Mouse (Mus musculus) Patski (cell line): ENCODE results near the gene Cdyl. TPM values are rescaled to one million over a fixed set of nuclear protein-coding genes. Genes with fewer than 3 reads are reported as not detected.

ENCODE experiments used
- ATAC-seq: fragments of 100-300 bp; one replicate; pipeline ENCODE4 v1.8.0; 2021
- CTCF ChIA-PET: fragments of 350-600 bp; sonication (Branson Sonifier 250); formaldehyde crosslinking; loops from one replicate; lab custom pipeline; 2022; ENCODE audit warnings: inconsistent platforms; lab: Charles Lee
- POLR2A ChIA-PET: fragments of 350-600 bp; sonication (Branson Sonifier 250); formaldehyde crosslinking; loops from one replicate; lab custom pipeline; 2022; ENCODE audit warnings: antibody characterized with exemption, inconsistent platforms; lab: Charles Lee
- DNase-seq: peaks from one replicate; pipeline ENCODE4 v3.0.0-alpha.2; 2011; ENCODE audit warnings: low read depth, low spot score
- H3K27me3 ChIP-seq: fragments of 371-371 bp; one replicate; pipeline ENCODE4 v1.5.1; 2021
- CTCF ChIP-seq: fragments of 100-300 bp; IDR thresholded peaks from one replicate; pipeline ENCODE4 v1.5.1; 2021
- in situ Hi-C: fragments of 300-500 bp; cut with MboI; formaldehyde crosslinking; loops from 3 replicates; pipeline ENCODE4 v1.11.1; 2018; ENCODE audit warnings: low pct_unique_long_range_greater_than_20kb, mixed read lengths
- polyA plus RNA-seq: library from polyadenylated mRNA; unstranded; gene quantifications from one replicate; pipeline ENCODE4 v1.2.3, GENCODE M21; 2021

Cdyl gene
- 15.4 TPM for polyA plus RNA-seq

DNA sequence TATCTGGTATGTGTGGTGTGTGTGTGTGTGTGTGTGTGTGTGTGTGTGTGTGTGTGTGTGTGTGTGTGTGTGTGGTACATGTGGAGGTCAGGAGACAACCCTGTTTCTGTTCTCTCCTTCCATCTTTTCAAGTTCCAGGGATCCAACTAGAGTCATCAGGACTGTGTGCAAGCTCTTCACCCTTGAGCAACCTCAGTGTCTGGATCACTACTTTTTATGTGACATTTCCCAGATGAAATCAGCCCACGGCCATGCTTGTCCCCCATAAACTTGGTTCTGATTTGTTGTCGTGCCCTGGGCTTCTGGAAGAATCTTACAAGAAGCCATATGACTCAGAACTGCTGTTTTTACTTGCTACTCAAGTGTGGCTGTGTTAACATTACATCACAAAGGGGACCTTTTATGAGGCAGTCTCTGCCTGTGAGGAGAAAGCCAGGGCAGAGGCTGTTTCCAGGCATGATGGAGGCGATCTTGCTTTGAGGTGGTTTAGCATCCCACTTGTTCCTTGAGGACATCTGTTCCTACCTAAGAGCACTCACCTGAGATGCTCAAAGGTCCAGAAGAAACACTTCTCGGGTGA is at the start of gene Cdyl:
Gene Cdyl, plus strand, starts transcription at position 428 of the 580 bp plus-strand sequence.
- ChIA-PET CTCF (no interaction called here), POLR2A (interaction anchor here (0.7 kb wide), 1 partner anchor 45 kb away, joined by 3 read pairs; no protein-coding TSS in a partner anchor)
- ATAC-seq (peak; percentile 97), DNase-seq (peak; percentile 82)
- in situ Hi-C loops = no loop called here
- no peak for TF ChIP-seq CTCF
- H3K27me3 ChIP-seq = no peaks in the 10 kb centered on the region

DNA sequence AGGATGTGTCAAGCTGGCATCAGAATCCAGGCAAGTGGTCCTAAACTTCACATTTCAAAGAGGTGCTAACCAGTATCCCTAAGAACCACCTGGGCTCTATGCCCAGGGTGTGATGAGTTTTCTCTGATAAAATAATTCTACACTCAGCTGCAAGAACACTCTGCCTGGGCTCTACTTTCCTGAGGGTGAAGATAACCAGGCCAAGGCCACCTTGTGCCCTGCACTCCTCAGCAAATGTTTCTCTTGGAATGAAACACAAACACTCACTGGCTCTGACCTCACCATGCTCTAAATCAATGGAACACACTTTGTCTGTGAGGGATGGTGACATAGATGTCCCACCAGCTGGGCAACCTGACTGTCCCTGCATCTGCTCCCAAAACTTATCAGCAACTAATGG is 48.9 kb upstream of the Cdyl start:
- ATAC-seq (no peak), DNase-seq (no peak)
- no peaks in the 10 kb centered on the region for H3K27me3 ChIP-seq
- CTCF ChIA-PET = no interaction called here
- POLR2A ChIA-PET = no interaction called here
- no peak for TF ChIP-seq CTCF
- in situ Hi-C loops = no loop called here

DNA sequence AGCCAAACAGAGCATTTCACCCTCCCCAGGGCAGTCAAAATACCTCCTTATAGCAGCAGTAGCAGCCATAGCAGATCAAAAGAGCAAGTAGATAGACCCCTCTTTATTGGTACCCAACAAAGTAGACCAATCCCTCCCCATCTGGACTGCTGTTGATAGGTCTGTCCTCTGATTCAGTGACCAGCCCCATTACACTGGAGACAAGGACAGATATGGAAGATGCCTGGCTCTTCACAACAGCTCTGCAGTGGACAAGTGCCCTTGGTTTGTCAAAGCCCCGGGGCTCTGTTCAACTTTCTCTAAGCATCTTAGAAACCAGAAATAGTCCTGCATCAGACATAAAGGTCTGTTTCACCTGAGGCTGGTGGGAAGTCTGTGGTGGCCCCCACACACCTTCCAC is 47.1 kb upstream of the Cdyl start:
- TF ChIP-seq CTCF = no peak
- in situ Hi-C loops = no loop called here
- H3K27me3 ChIP-seq = no peaks in the 10 kb centered on the region
- POLR2A ChIA-PET = no interaction called here
- CTCF ChIA-PET = interaction anchor here (1.3 kb wide), 1 partner anchor 10 kb away, joined by 3 read pairs; no protein-coding TSS in a partner anchor
- no peak for ATAC-seq
- DNase-seq = no peak

DNA sequence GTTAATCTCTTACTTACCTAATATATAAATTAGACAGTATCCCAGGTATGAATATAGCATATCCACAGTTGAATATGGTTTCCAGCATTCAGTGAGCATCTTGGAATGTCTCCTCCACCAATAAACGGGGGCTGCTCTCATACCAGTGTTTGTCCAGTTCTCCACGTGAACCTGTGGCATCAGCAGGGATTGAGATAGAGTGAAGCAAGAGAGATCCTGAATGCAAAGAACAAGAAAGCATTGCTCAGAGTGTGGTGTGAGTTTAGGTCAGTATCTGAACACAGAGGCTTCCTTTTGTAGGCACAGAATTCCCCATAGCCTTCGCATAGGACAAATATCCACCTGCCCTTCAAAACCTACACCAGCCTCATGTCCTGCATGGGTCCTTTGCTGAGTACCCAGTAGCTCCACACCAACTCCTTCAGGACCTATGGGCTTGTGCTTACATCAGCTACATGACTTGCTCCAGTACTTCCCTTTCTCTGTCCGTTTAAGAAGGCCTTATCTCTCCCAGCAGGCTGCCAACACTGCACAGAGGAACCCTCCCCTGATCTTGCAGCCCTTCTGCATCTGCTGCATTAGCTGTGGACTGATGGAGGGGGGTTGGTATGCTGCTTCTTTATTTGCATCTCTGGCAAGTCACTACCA is 44.7 kb upstream of the Cdyl start:
- DNase-seq = no peak
- CTCF ChIA-PET = no interaction called here
- POLR2A ChIA-PET = no interaction called here
- in situ Hi-C loops = no loop called here
- no peak for ATAC-seq
- no peaks in the 10 kb centered on the region for H3K27me3 ChIP-seq
- TF ChIP-seq CTCF = no peak

DNA sequence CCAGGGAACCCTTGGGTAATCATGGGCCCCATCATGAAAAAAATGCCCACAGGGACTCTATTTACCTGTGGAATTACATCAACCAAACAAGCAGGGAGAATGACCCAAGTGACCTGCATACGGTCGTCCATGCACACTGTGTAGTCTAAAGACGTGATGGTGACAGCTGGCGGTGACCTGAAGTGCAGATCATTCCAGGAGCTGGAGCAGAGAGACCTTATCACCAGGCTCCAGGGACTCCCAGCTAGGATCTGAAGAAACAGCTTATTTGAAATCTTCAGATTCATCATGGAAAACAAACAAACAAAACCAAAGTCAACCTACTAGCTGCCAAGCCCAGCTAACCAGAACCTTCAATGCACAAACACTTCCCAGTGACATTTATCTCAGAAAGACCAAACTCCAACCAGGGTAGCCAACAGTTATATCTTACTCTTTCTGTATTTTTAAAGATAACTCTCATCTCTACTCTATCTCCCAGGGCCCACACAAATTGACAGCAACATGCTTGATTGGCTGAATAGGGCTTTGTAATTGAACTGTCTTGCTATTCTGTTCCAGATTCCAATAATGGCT is 43.0 kb upstream of the Cdyl start:
- H3K27me3 ChIP-seq = no peaks in the 10 kb centered on the region
- DNase-seq (no peak), ATAC-seq (no peak)
- POLR2A ChIA-PET = no interaction called here
- CTCF ChIA-PET = no interaction called here
- TF ChIP-seq CTCF = no peak
- in situ Hi-C loops = no loop called here

DNA sequence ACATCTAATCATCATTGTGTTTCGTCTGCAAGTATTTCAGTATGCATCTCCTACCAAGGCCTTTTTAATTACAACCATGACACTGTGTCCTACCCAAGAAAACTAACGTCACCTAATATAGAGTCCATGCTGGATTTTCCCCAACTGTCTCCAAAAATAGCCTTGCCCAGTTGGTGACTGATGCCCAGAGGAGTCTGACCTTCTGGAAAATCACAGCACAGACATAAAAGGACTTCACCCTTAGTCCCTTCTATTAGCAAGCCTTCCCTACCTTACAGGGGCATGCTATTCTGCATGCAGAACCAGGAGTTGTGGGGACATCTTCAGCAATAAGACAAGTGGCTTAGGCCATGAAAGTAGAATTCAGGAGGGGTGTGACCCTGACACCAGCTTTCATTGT is 40.3 kb upstream of the Cdyl start:
- ChIA-PET CTCF (interaction anchor here (0.7 kb wide), 1 partner anchor 23 kb away, joined by 3 read pairs; no protein-coding TSS in a partner anchor), POLR2A (no interaction called here)
- DNase-seq = no peak
- TF ChIP-seq CTCF = no peak
- H3K27me3 ChIP-seq = no peaks in the 10 kb centered on the region
- in situ Hi-C loops = no loop called here
- no peak for ATAC-seq

DNA sequence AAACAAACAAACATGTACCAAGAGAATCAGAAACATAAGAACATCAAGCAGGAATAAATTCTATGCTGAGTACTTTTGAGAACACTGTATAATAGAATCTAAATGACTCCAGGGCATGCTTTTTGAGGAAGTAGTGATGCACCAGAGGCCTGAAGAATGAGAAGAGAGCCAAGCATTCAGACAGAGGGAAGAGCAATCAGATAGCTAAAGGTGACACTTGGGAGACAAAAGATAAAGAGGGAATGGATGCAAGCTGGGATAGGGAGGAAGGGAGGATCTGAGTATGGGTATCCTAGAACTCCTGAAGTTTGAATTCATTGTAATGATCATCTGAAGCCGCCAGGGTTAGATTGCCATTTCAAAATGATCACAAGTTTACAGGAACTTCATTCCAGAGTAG is 38.9 kb upstream of the Cdyl start:
- no peak for TF ChIP-seq CTCF
- no peak for DNase-seq
- POLR2A ChIA-PET = no interaction called here
- no peak for ATAC-seq
- in situ Hi-C loops = no loop called here
- CTCF ChIA-PET = interaction anchor here (1.0 kb wide), 1 partner anchor 32 kb away, joined by 3 read pairs; no protein-coding TSS in a partner anchor
- H3K27me3 ChIP-seq = no peaks in the 10 kb centered on the region

DNA sequence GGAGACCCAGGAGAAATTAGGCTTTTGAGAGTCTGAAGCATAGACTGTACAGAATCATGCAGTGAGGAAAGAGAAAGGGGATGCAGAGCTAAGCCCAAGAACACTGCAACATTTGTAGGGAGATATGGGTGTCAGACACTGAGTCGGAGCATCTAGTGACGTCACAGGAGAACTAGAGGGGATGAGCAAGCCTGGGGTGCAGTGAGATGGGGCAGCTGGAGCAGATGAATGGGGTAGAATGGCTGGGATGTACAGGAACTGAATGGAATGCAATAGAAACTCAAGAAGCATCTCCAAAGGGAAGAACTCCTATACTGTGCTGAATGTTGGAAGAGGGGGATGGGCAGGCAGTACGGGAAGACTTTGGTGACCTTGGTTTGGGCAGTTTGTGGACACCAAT is 34.8 kb upstream of the Cdyl start:
- no peak for DNase-seq
- TF ChIP-seq CTCF = no peak
- POLR2A ChIA-PET = no interaction called here
- CTCF ChIA-PET = no interaction called here
- ATAC-seq = no peak
- H3K27me3 ChIP-seq = no peaks in the 10 kb centered on the region
- in situ Hi-C loops = no loop called here

DNA sequence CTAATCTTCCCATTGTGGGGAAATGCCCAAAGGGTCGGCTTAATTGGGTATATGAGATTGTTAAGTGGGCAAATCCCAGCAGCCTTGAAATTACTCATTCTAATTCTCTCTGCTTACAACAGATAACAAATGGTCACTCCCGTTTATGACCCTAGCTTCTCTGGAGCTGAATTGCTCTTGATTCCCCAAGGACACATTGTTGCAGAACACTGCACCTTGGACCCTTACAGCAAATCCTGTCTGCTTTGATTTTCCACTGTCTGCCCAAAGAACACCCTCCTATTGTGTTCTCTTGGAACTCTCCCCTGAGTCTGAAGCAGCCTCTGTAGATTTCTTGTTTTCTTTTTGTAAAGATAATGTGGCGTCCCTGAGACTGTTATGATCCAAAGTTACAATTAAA is 34.1 kb upstream of the Cdyl start:
- no peaks in the 10 kb centered on the region for H3K27me3 ChIP-seq
- ATAC-seq (no peak), DNase-seq (no peak)
- in situ Hi-C loops = no loop called here
- ChIA-PET CTCF (no interaction called here), POLR2A (no interaction called here)
- TF ChIP-seq CTCF = no peak

DNA sequence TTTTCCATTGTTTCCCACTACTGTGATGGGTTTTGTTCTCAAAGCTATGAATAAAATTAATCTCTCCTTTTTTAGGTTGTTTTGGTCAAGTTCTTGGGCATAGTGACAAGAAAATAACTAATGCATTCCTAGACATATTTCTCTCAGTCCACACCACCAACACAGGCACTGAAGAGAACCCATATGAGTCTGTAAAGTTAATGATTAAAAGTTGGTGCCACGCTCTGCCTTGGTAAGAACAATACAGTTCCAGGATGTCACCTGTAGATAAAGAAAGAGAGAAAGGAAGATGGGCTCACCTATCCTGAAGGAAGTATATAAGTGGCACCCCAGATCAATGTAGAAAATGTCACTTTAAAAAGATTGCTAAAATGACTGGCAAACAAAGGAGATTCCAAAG is 32.3 kb upstream of the Cdyl start:
- in situ Hi-C loops = no loop called here
- POLR2A ChIA-PET = no interaction called here
- CTCF ChIA-PET = no interaction called here

DNA sequence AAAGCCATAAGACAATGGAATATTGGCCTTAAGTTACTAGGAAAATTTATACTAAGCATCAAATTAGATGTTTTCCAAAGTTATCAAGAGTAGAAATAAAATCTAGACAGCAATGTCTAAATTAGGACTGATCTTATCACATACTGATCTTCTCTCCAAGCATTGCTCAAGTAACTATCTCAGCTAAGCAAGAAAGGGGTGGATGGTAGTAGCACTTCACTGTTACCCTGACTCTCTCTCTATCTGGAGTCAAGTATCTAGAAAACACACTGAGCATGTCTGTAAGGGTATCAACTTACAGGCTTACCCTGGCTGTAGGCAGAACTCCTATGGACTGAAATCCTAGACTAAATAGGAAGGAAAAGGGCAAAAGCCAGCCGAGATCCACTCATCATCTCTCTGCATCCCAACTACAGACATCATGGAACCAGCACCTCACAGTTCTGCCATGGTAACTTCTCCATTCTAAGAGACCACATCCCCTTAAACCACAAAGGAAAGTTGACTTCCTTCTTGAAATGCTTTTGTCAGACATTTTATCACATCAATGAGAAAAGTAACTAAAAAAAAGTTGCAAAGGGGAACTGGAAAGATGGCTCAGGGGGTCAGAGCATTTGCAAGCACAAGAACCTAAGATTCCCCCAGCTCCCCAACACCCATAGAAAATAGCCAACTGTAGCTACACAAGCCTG is 12.4 kb upstream of the Cdyl start:
- no peak for TF ChIP-seq CTCF
- DNase-seq (no peak), ATAC-seq (no peak)
- no peaks in the 10 kb centered on the region for H3K27me3 ChIP-seq
- in situ Hi-C loops = no loop called here
- ChIA-PET POLR2A (no interaction called here), CTCF (no interaction called here)

More for the DNA sequence above, 32.3 kb upstream of the Cdyl start:
- no peak for TF ChIP-seq CTCF
- ATAC-seq (no peak), DNase-seq (no peak)
- no peaks in the 10 kb centered on the region for H3K27me3 ChIP-seq
